In genomic region chr15:7025194-7025593, GRCm38 (mm10) we compare ENCODE assay signal across 17 mouse cellular contexts.
"Had no signal": no experiment of that assay in that cellular context is flagged by ENCODE, and none has a peak within 500 bp of the region (broad histone marks: within the 10 kb centered on the region; RNA-seq: fewer than 3 reads in every experiment).

No protein-coding gene starts in this region.

- H3K9me3 ChIP-seq: liver, embryonic 13.5 days; liver, embryonic 15.5 days; midbrain, embryonic 13.5 days; midbrain, embryonic 15.5 days; neural tube, embryonic 12.5 days; stomach, embryonic 15.5 days had no signal

- H3K27ac ChIP-seq: liver, embryonic 13.5 days; liver, embryonic 15.5 days; macrophage; midbrain, embryonic 13.5 days; midbrain, embryonic 15.5 days; neural tube, embryonic 12.5 days; stomach, embryonic 15.5 days; stomach, postnatal 0 days had no signal

- H3K4me3 ChIP-seq: liver, embryonic 13.5 days; liver, embryonic 15.5 days; megakaryocyte, embryonic 14.5 days; midbrain, embryonic 13.5 days; midbrain, embryonic 15.5 days; neural tube, embryonic 12.5 days; stomach, embryonic 15.5 days had no signal

- H3K9ac ChIP-seq: liver, embryonic 13.5 days; liver, embryonic 15.5 days; liver, postnatal 0 days; midbrain, embryonic 13.5 days; midbrain, embryonic 15.5 days; neural tube, embryonic 12.5 days; stomach, embryonic 15.5 days had no signal

- H3K4me2 ChIP-seq: liver, embryonic 13.5 days; liver, embryonic 15.5 days; midbrain, embryonic 11.5 days; midbrain, embryonic 13.5 days; midbrain, embryonic 15.5 days; neural tube, embryonic 12.5 days; stomach, embryonic 15.5 days had no signal

- ATAC-seq: liver, postnatal 0 days; lung, postnatal 0 days; midbrain, embryonic 13.5 days; midbrain, embryonic 15.5 days had no signal

- DNase-seq: liver, embryonic 13.5 days; liver, postnatal 0 days; lung, postnatal 36 days; right cerebral cortex, postnatal 14 days; thymus, adult 2 months; thymus, postnatal 25 days; thymus, postnatal 4 days had no signal

- H3K4me1 ChIP-seq: liver, embryonic 13.5 days; liver, embryonic 15.5 days; midbrain, embryonic 13.5 days; midbrain, embryonic 15.5 days; neural tube, embryonic 12.5 days; stomach, embryonic 15.5 days had no signal

- H3K36me3 ChIP-seq: liver, embryonic 13.5 days; liver, embryonic 15.5 days; midbrain, embryonic 13.5 days; midbrain, embryonic 15.5 days; neural tube, embryonic 12.5 days; stomach, embryonic 15.5 days had no signal

- H3K27me3 ChIP-seq: liver, embryonic 13.5 days; liver, embryonic 15.5 days; midbrain, embryonic 13.5 days; midbrain, embryonic 15.5 days; neural tube, embryonic 12.5 days; stomach, embryonic 15.5 days had no signal
